Mouse (Mus musculus): ENCODE data around the gene Il2rb. TPM values are rescaled to one million over a fixed set of nuclear protein-coding genes. Genes with fewer than 3 reads are reported as not detected.

The Il2rb gene
- 0.63 and 1.1 TPM in 2 replicates for polyA plus RNA-seq (2015; fragmentation: Nextera tagmentation; extraction: Ambion mirVana)

DNA sequence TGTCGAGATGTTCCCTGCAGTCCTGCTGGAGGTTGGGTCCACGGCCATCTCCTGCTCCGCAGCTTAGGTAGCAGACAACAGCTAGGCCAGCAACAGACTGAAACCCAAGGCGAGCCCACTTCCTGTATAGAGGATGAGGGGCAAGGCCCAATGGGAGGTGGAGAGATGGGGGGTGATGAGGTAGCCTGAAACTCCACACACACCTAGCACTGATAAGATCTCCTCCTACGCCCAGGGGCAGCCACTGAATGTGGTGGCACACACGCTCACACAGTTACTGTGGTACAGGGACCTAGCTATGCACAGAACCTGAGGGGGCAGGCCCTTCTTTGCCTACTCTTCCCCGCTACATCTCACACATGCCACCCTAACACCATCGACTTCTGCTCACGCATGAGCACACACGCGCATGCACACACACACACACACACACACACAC, at the start of gene Il2rb:
Il2rb (minus strand) TSS at position 304 of the 439 bp plus-strand sequence.
- H3K9me3 ChIP-seq (replicated peaks; ENCODE audit: control insufficient read depth, low read length), result no peaks in the 10 kb centered on the region
- no peaks in the 10 kb centered on the region for H3K4me1 ChIP-seq (ENCODE audit: control insufficient read depth, low read depth, low read length)
- H3K27me3 ChIP-seq (ENCODE audit: control insufficient read depth, insufficient read depth, low read depth, low read length), result no peaks in the 10 kb centered on the region
- 65% methylated on average over 11 of the region's 11 CpGs for WGBS (ENCODE audit: insufficient replicate concordance)
- H3K27ac ChIP-seq (ENCODE audit: low read length), result no peak within 1 kb of the TSS
- no peak within 1 kb of the TSS for H3K4me3 ChIP-seq (ENCODE audit: low read depth, low read length)
- H3K36me3 ChIP-seq (ENCODE audit: control insufficient read depth, insufficient read depth), result no peaks in the 10 kb centered on the region
- no peak within 1 kb of the TSS for H3K4me2 ChIP-seq (ENCODE audit: low read depth, low read length)
- H3K9ac ChIP-seq (ENCODE audit: low read depth, low read length), result no peak within 1 kb of the TSS
- ATAC-seq (ENCODE audit: low read depth), result no peak

- H3K27me3 ChIP-seq (ENCODE audit: control insufficient read depth, insufficient read depth, low read depth, low read length), result peaks cover 2% of the 10 kb centered on the region; the same call in 1 of the 2 replicates
- no peak within 1 kb of the TSS for H3K4me2 ChIP-seq (ENCODE audit: low read depth, low read length)
- H3K9ac ChIP-seq (ENCODE audit: low read depth, low read length), result no peak within 1 kb of the TSS
- H3K9me3 ChIP-seq (replicated peaks; ENCODE audit: control insufficient read depth, low read length), result no peaks in the 10 kb centered on the region
- no peaks in the 10 kb centered on the region for H3K36me3 ChIP-seq (ENCODE audit: control insufficient read depth, insufficient read depth)
- no peak within 1 kb of the TSS for H3K4me3 ChIP-seq (ENCODE audit: low read depth, low read length)
- ATAC-seq (ENCODE audit: low read depth), result no peak
- 12% methylated on average over 14 of the region's 14 CpGs for WGBS (ENCODE audit: insufficient replicate concordance)
- peaks cover 6% of the 10 kb centered on the region; the same call in 1 of the 2 replicates for H3K4me1 ChIP-seq (ENCODE audit: control insufficient read depth, low read depth, low read length)
- no peak within 1 kb of the TSS for H3K27ac ChIP-seq (ENCODE audit: low read length)
These were observed 49.5 kb upstream of the Il2rb start, which contains the start of gene Sstr3 for GRCm38 (mm10) chr15:78544561-78545001. Gene Sstr3, minus strand, starts transcription at chr15:78544685.

GRCm38 (mm10) chr15:78544041-78544440, 49.0 kb upstream of the Il2rb start:
- 61% methylated on average over 15 of the region's 15 CpGs for WGBS (ENCODE audit: insufficient replicate concordance)
- no peak for ATAC-seq (ENCODE audit: low read depth)
- peaks cover 2% of the 10 kb centered on the region; the same call in 1 of the 2 replicates for H3K27me3 ChIP-seq (ENCODE audit: control insufficient read depth, insufficient read depth, low read depth, low read length)
- H3K27ac ChIP-seq (ENCODE audit: low read length), result no peak overlapping the region
- no peak overlapping the region for H3K4me3 ChIP-seq (ENCODE audit: low read depth, low read length)
- no peak overlapping the region for H3K9ac ChIP-seq (ENCODE audit: low read depth, low read length)
- H3K4me2 ChIP-seq (ENCODE audit: low read depth, low read length), result no peak overlapping the region
- H3K4me1 ChIP-seq (ENCODE audit: control insufficient read depth, low read depth, low read length), result peaks cover 6% of the 10 kb centered on the region; the same call in 1 of the 2 replicates
- no peaks in the 10 kb centered on the region for H3K9me3 ChIP-seq (replicated peaks; ENCODE audit: control insufficient read depth, low read length)
- no peaks in the 10 kb centered on the region for H3K36me3 ChIP-seq (ENCODE audit: control insufficient read depth, insufficient read depth)

DNA sequence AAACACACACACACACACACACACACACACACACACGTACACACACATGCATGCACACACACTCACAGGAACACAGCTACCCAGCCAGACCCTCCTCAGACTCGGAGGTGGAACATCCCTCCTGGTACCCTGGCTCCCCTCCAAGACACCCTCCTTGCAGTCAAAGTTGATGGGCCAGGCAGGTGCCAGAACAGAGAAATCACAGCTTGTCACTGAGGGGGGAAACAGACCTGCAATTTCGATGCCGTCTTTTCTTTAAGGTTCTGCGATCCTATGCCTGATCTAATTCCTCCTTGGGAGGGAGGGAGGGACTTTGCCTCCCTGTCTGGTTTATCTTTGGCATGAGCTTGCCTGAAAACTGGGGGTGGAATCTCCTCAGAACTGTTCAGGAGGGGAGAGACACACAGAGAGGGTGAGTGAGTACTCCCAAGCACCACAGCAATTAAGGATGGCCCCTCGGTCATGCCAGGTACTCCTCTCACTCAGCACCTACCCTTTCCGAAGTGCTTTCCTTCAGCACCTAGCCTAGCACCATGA, 47.8 kb upstream of the Il2rb start:
- no peak for ATAC-seq (ENCODE audit: low read depth)
- Histone ChIP-seq H3K9me3 (replicated peaks; ENCODE audit: control insufficient read depth, low read length) (no peaks in the 10 kb centered on the region), H3K9ac (ENCODE audit: low read depth, low read length) (no peak overlapping the region), H3K27me3 (ENCODE audit: control insufficient read depth, insufficient read depth, low read depth, low read length) (peaks cover 2% of the 10 kb centered on the region; the same call in 1 of the 2 replicates), H3K4me1 (ENCODE audit: control insufficient read depth, low read depth, low read length) (no peaks in the 10 kb centered on the region), H3K4me2 (ENCODE audit: low read depth, low read length) (no peak overlapping the region), H3K36me3 (ENCODE audit: control insufficient read depth, insufficient read depth) (no peaks in the 10 kb centered on the region), H3K27ac (ENCODE audit: low read length) (no peak overlapping the region), H3K4me3 (ENCODE audit: low read depth, low read length) (no peak overlapping the region)
- 51% methylated on average over 7 of the region's 7 CpGs for WGBS (ENCODE audit: insufficient replicate concordance)

DNA sequence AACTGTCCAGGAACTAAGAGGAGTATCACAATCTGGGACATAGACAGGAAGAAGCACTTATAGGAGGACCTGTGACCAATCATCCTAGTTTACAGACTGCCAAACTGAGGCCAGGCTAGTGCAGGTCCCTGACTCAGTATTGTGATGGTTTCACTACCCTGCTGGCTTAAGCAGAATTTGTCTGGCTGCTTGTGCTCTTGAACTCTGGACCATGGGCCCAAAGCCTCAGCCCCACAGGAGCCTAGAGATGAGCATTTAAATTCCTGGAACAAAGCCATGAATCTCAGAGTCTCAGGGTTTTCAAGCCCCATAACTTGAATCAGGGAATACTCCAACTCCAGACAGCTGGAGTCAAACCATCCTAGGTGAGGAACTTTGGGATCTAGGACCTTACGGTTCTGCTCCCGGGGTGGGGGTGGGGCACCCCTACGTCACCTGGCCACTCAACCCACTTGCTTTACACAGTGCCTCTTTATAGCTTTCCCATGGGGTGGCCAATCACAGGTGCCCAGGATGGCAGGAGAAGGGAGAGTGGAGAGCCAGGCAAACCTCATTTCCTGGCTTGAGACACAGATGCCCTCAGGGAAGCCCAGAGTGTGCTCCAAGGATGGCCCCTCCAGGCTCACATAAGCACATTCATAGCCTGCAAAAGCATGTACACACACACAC, 47.2 kb upstream of the Il2rb start:
- peaks cover 2% of the 10 kb centered on the region; the same call in 1 of the 2 replicates for H3K27me3 ChIP-seq (ENCODE audit: control insufficient read depth, insufficient read depth, low read depth, low read length)
- ATAC-seq (ENCODE audit: low read depth), result no peak

DNA sequence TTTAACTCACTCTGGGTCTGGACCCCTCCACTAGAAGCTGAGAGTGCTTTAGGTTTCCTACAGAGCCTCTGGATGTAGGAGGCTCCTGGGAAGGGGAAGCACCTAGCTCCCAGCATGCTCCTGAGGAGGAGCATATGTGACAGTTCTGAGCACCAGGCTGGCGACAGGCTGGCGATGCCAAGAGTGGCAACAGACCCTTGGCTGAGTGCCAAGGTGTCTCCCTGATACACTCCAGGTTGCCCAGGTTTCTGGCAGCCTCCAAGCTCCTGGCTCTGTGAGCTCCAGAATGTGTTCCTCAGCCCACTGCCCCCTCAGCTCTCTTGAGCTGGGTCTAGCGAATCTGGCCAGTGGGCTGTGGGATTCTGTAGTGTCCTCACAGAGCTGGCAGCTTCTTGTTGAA, 46.5 kb upstream of the Il2rb start:
- no peaks in the 10 kb centered on the region for H3K9me3 ChIP-seq (replicated peaks; ENCODE audit: control insufficient read depth, low read length)
- no peak overlapping the region for H3K9ac ChIP-seq (ENCODE audit: low read depth, low read length)
- no peaks in the 10 kb centered on the region for H3K36me3 ChIP-seq (ENCODE audit: control insufficient read depth, insufficient read depth)
- 61% methylated on average over 3 of the region's 3 CpGs for WGBS (ENCODE audit: insufficient replicate concordance)
- no peaks in the 10 kb centered on the region for H3K4me1 ChIP-seq (ENCODE audit: control insufficient read depth, low read depth, low read length)
- ATAC-seq (ENCODE audit: low read depth), result no peak
- H3K4me3 ChIP-seq (ENCODE audit: low read depth, low read length), result no peak overlapping the region
- no peak overlapping the region for H3K4me2 ChIP-seq (ENCODE audit: low read depth, low read length)
- peaks cover 2% of the 10 kb centered on the region; the same call in 1 of the 2 replicates for H3K27me3 ChIP-seq (ENCODE audit: control insufficient read depth, insufficient read depth, low read depth, low read length)
- H3K27ac ChIP-seq (ENCODE audit: low read length), result no peak overlapping the region

More for the DNA sequence above, 47.2 kb upstream of the Il2rb start:
- H3K4me1 ChIP-seq (ENCODE audit: control insufficient read depth, low read depth, low read length), result no peaks in the 10 kb centered on the region
- 63% methylated on average over 3 of the region's 3 CpGs for WGBS (ENCODE audit: insufficient replicate concordance)
- no peak overlapping the region for H3K9ac ChIP-seq (ENCODE audit: low read depth, low read length)
- H3K4me2 ChIP-seq (ENCODE audit: low read depth, low read length), result no peak overlapping the region
- no peak overlapping the region for H3K4me3 ChIP-seq (ENCODE audit: low read depth, low read length)
- no peaks in the 10 kb centered on the region for H3K9me3 ChIP-seq (replicated peaks; ENCODE audit: control insufficient read depth, low read length)
- no peaks in the 10 kb centered on the region for H3K36me3 ChIP-seq (ENCODE audit: control insufficient read depth, insufficient read depth)
- no peak overlapping the region for H3K27ac ChIP-seq (ENCODE audit: low read length)

- Histone ChIP-seq H3K27ac (ENCODE audit: low read length) (no peak overlapping the region), H3K4me1 (ENCODE audit: control insufficient read depth, low read depth, low read length) (no peaks in the 10 kb centered on the region; the same call in 1 of the 2 replicates), H3K36me3 (ENCODE audit: control insufficient read depth, insufficient read depth) (no peaks in the 10 kb centered on the region), H3K27me3 (ENCODE audit: control insufficient read depth, insufficient read depth, low read depth, low read length) (peaks cover 2% of the 10 kb centered on the region; the same call in 1 of the 2 replicates), H3K4me3 (ENCODE audit: low read depth, low read length) (no peak overlapping the region), H3K4me2 (ENCODE audit: low read depth, low read length) (no peak overlapping the region), H3K9me3 (replicated peaks; ENCODE audit: control insufficient read depth, low read length) (no peaks in the 10 kb centered on the region), H3K9ac (ENCODE audit: low read depth, low read length) (no peak overlapping the region)
- no peak for ATAC-seq (ENCODE audit: low read depth)
- WGBS (ENCODE audit: insufficient replicate concordance), result 54% methylated on average over 3 of the region's 3 CpGs
These were observed 46.0 kb upstream of the Il2rb start for GRCm38 (mm10) chr15:78541036-78541435.

- ATAC-seq (ENCODE audit: low read depth), result no peak
- WGBS (ENCODE audit: insufficient replicate concordance), result 50% methylated on average over 10 of the region's 10 CpGs
- peaks cover 5% of the 10 kb centered on the region for H3K4me1 ChIP-seq (ENCODE audit: control insufficient read depth, low read depth, low read length)
- no peak overlapping the region for H3K9ac ChIP-seq (ENCODE audit: low read depth, low read length)
- H3K9me3 ChIP-seq (replicated peaks; ENCODE audit: control insufficient read depth, low read length), result no peaks in the 10 kb centered on the region
- H3K4me2 ChIP-seq (ENCODE audit: low read depth, low read length), result no peak overlapping the region
- H3K36me3 ChIP-seq (ENCODE audit: control insufficient read depth, insufficient read depth), result no peaks in the 10 kb centered on the region
- H3K27me3 ChIP-seq (ENCODE audit: control insufficient read depth, insufficient read depth, low read depth, low read length), result no peaks in the 10 kb centered on the region
- H3K4me3 ChIP-seq (ENCODE audit: low read depth, low read length), result no peak overlapping the region
- H3K27ac ChIP-seq (ENCODE audit: low read length), result no peak overlapping the region
These were observed 40.8 kb upstream of the Il2rb start for GRCm38 (mm10) chr15:78535723-78536421.

Measured in liver, embryonic 16.5 days (tissue).